Mouse (Mus musculus) cerebellum, adult 2 months (tissue): Measurements from ENCODE around the gene Lrp1.

Experiments used
- CTCF ChIP-seq: fragments of 200-500 bp; IDR thresholded peaks from 2 replicates; pipeline ENCODE4 v1.5.1; 2011; ENCODE audit warnings: low read depth, mild to moderate bottlenecking, control low read depth, low read length, moderate library complexity, borderline replicate concordance; ENCODE audit not compliant: insufficient read depth
- POLR2A ChIP-seq: fragments of 200-500 bp; IDR thresholded peaks from 2 replicates; pipeline ENCODE4 v1.6.1; 2011; ENCODE audit warnings: low read length, control low read depth, borderline replicate concordance; ENCODE audit not compliant: insufficient read depth

DNA sequence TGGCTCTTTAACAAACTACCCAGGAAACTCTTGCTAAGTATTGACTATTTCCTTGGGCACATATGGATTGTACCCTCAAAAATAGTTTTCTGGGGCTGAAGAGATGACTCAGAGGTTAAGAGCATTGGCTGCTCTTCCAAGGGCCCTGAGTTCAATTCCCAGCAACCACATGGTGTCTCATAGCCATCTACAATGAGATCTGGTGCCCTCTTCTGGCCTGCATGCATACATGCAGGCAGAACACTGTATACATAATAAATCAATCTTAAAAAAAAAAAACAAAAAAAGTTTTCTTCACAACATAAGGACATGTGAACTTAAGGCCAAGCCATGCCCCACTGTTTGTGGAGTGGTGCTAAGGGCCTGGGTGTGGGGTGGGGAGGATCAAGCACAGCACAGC is 59.8 kb downstream of the Lrp1 start:
- TF ChIP-seq CTCF, result no peak
- TF ChIP-seq POLR2A, result no peak
